Mouse (Mus musculus): ENCODE results near the gene Brdt. TPM values are rescaled to one million over a fixed set of nuclear protein-coding genes. Genes with fewer than 3 reads are reported as not detected.

Brdt gene
- total RNA-seq (2021) = 1 to 10 TPM; 2.3 to 2.4 TPM
- long read RNA-seq, experiment 1, partial matches to known transcripts = 1 of 2 reads
- long read RNA-seq, experiment 1, other reads (novel, unspliced or antisense) = 1 of 2 reads
- long read RNA-seq, experiment 2 = 0 reads

- DNase-seq = no peak
These were observed at the start of gene Brdt for GRCm38 (mm10) chr5:107330916-107331421. Brdt (plus strand) TSS chr5:107331159.

GRCm38 (mm10) chr5:107282561-107283307 lies 48.2 kb upstream of the Brdt start:
- DNase-seq = no peak

- no peak for DNase-seq
These were observed 46.9 kb upstream of the Brdt start for GRCm38 (mm10) chr5:107283935-107284524.

GRCm38 (mm10) chr5:107285563-107285962 lies 45.4 kb upstream of the Brdt start:
- no peak for DNase-seq

- peak; percentile 86 to 89 for DNase-seq
These were observed 43.6 kb upstream of the Brdt start for GRCm38 (mm10) chr5:107287254-107287907.

GRCm38 (mm10) chr5:107287908-107288267 lies 43.1 kb upstream of the Brdt start:
- no peak for DNase-seq

- peak; percentile 62 to 65 for DNase-seq
These were observed 42.3 kb upstream of the Brdt start for GRCm38 (mm10) chr5:107288427-107289233.

- peak; percentile 95 to 97 for DNase-seq
These were observed 41.7 kb upstream of the Brdt start, which contains the start of gene Tgfbr3 for GRCm38 (mm10) chr5:107289234-107289764. Tgfbr3 (minus strand) TSS chr5:107289629.

GRCm38 (mm10) chr5:107289986-107290385 lies 41.0 kb upstream of the Brdt start:
- no peak for DNase-seq

GRCm38 (mm10) chr5:107294041-107294440 lies 36.9 kb upstream of the Brdt start:
- DNase-seq = no peak

- peak; percentile 94 to 98 for DNase-seq
These were observed 35.7 kb upstream of the Brdt start for GRCm38 (mm10) chr5:107295061-107295816.

- peak in 1 of 2 experiments; percentile 67 for DNase-seq
These were observed 35.0 kb upstream of the Brdt start for GRCm38 (mm10) chr5:107295817-107296511.

GRCm38 (mm10) chr5:107296512-107297322 lies 34.2 kb upstream of the Brdt start:
- no peak for DNase-seq

GRCm38 (mm10) chr5:107298854-107299253 lies 32.1 kb upstream of the Brdt start:
- DNase-seq = no peak

GRCm38 (mm10) chr5:107303350-107303861 lies 27.6 kb upstream of the Brdt start:
- DNase-seq = no peak

GRCm38 (mm10) chr5:107304117-107304825 lies 26.7 kb upstream of the Brdt start:
- DNase-seq = no peak

- DNase-seq = no peak
These were observed 23.5 kb upstream of the Brdt start for GRCm38 (mm10) chr5:107307432-107307831.

GRCm38 (mm10) chr5:107317141-107317540 lies 13.8 kb upstream of the Brdt start:
- peak; percentile 52 to 62 for DNase-seq
